Mouse (Mus musculus) E14TG2a.4 (cell line): ENCODE measurements around the gene Msh6.
"Not testable (repeated sequence)": the region's sequence is repeated elsewhere in the genome, so short reads cannot be mapped to it uniquely, and the experiment has no call there.

ENCODE experiments used
- CTCF ChIP-seq: conservative IDR thresholded peaks from 2 replicates; pipeline ENCODE4 v1.5.1; 2014; ENCODE audit warnings: low read length
- NANOG ChIP-seq: IDR thresholded peaks from 2 replicates; pipeline ENCODE4 v1.6.1; 2014; ENCODE audit warnings: borderline replicate concordance, low read length, mixed read lengths
- POU5F1 ChIP-seq: IDR thresholded peaks from 2 replicates; pipeline ENCODE4 v1.6.1; 2014; ENCODE audit warnings: low read length, borderline replicate concordance

DNA sequence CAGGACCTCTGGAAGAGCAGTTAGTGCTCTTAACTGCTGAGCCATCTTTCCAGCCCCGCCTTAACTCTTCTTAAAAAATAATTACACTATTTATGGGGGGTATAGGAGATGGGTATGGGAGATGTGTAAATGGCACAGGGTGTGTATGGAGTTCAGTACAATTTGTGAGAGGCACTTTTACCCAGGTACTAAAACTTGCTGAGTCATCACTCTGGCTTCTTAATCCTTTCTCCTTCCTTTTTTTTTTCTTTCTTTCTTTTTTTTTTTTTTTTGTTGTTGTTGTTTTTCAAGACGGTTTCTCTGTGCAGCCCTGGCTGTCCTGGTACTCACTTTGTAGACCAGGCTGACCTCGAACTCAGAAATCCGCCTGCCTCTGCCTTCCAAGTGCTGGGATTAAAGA is 2.1 kb downstream of the Msh6 start:
- TF ChIP-seq CTCF, POU5F1, NANOG: not testable (repeated sequence)
